ENCODE assay signal across 8 mouse cellular contexts in genomic region chr19:7441493-7441892, GRCm38 (mm10). TPM values are rescaled to one million over a fixed set of nuclear protein-coding genes. Genes with fewer than 3 reads are reported as not detected.
DNase-seq lines count a peak whose midpoint lies in the region; ATAC-seq lines count a peak whose summit lies in the region.

No protein-coding gene starts in this region.

- intact Hi-C loops in gastrocnemius, postnatal 14 days (cut with DNase I; ENCODE audit: low total_unique reads) = loop anchor here (10.0 kb wide), 1 partner anchor 153 kb away; no protein-coding TSS in a partner anchor

- 63% methylated on average over 14 of the region's 14 CpGs for WGBS in heart, embryonic 10.5 days
- 66% methylated on average over 14 of the region's 14 CpGs for WGBS in midbrain, embryonic 14.5 days

- no peak for ATAC-seq in midbrain, embryonic 14.5 days (ENCODE audit: low FRiP score, low TSS enrichment)

- peaks cover 12% of the 10 kb centered on the region; the same call in 1 of the 2 replicates for H3K36me3 ChIP-seq in heart, embryonic 10.5 days
- H3K36me3 ChIP-seq in midbrain, embryonic 14.5 days (ENCODE audit: control insufficient read depth, insufficient read depth, low read length) = peaks cover 9% of the 10 kb centered on the region

- no peak overlapping the region for H3K4me3 ChIP-seq in heart, embryonic 10.5 days
- no peak overlapping the region for H3K4me3 ChIP-seq in midbrain, embryonic 14.5 days (replicated peaks; ENCODE audit: low read depth, low read length)

- H3K27ac ChIP-seq in heart, embryonic 10.5 days = no peak overlapping the region
- no peak overlapping the region for H3K27ac ChIP-seq in midbrain, embryonic 14.5 days (replicated peaks; ENCODE audit: low read depth, low read length)

- H3K9me3 ChIP-seq in heart, embryonic 10.5 days = no peaks in the 10 kb centered on the region
- H3K9me3 ChIP-seq in midbrain, embryonic 14.5 days (ENCODE audit: control insufficient read depth, low read length) = no peaks in the 10 kb centered on the region

- H3K4me2 ChIP-seq in midbrain, embryonic 14.5 days (ENCODE audit: low read length) = no peak overlapping the region

- H3K9ac ChIP-seq in midbrain, embryonic 14.5 days (replicated peaks; ENCODE audit: low read length) = no peak overlapping the region

- H3K4me1 ChIP-seq in heart, embryonic 10.5 days = no peaks in the 10 kb centered on the region
- no peaks in the 10 kb centered on the region for H3K4me1 ChIP-seq in midbrain, embryonic 14.5 days (ENCODE audit: control insufficient read depth, insufficient read depth, low read length)

- peak; percentile 92 for DNase-seq in heart, adult 11 months
- DNase-seq in heart, embryonic 10.5 days (ENCODE audit: low spot score) = no peak
- DNase-seq in CD8-positive naive resting alpha-beta T cell, adult 2 months (ENCODE audit: low read depth in 2 of 2, low spot score in 2 of 2) = peak; percentile 47 to 66
- DNase-seq in cerebellum, adult 8-10 months = peak; percentile 65
- peak; percentile 53 for DNase-seq in gastrocnemius, postnatal 14 days
- DNase-seq in kidney, postnatal 36 days = peak; percentile 64 to 77
- DNase-seq in midbrain, embryonic 14.5 days = peak; percentile 85
- peak; percentile 25 for DNase-seq in testis, postnatal 14 days (ENCODE audit: low spot score)

- no peaks in the 10 kb centered on the region for H3K27me3 ChIP-seq in heart, embryonic 10.5 days (ENCODE audit: insufficient read depth, poor library complexity, severe bottlenecking)
- H3K27me3 ChIP-seq in midbrain, embryonic 14.5 days (ENCODE audit: control insufficient read depth, insufficient read depth, low read length) = no peaks in the 10 kb centered on the region

RNA-seq across cellular contexts. Expression of gene 2700081O15Rik, which starts 24.1 kb away (rescaled TPM):
- polyA plus RNA-seq in heart, embryonic 10.5 days (2016; fragmentation: Nextera tagmentation; extraction: Ambion mirVana) = 3.1 and 5.1 TPM in 2 replicates
- 10 to 100 TPM; 10.7 to 11.4 TPM for total RNA-seq in gastrocnemius, postnatal 14 days (2021)
- 18.5 and 19.5 TPM in 2 replicates for polyA plus RNA-seq in midbrain, embryonic 14.5 days (2014; fragmentation: Nextera tagmentation; extraction: Ambion mirVana)

RNA-seq across cellular contexts. Expression of gene Rtn3, which starts 41.6 kb away (rescaled TPM):
- polyA plus RNA-seq in heart, embryonic 10.5 days (2016; fragmentation: Nextera tagmentation; extraction: Ambion mirVana) = 132 and 143 TPM in 2 replicates
- total RNA-seq in gastrocnemius, postnatal 14 days (2021) = 10 to 100 TPM; 37.1 to 40.6 TPM
- polyA plus RNA-seq in midbrain, embryonic 14.5 days (2014; fragmentation: Nextera tagmentation; extraction: Ambion mirVana) = 586 and 610 TPM in 2 replicates

RNA-seq across cellular contexts. Expression of gene Atl3, which starts 52.3 kb away (rescaled TPM):
- 7.7 and 8.4 TPM in 2 replicates for polyA plus RNA-seq in heart, embryonic 10.5 days (2016; fragmentation: Nextera tagmentation; extraction: Ambion mirVana)
- total RNA-seq in gastrocnemius, postnatal 14 days (2021) = 10 to 100 TPM; 15.4 to 16.0 TPM
- polyA plus RNA-seq in midbrain, embryonic 14.5 days (2014; fragmentation: Nextera tagmentation; extraction: Ambion mirVana) = 5.9 and 6.8 TPM in 2 replicates

RNA-seq across cellular contexts. Expression of gene Spindoc, which starts 58.7 kb away (rescaled TPM):
- 26.8 and 35.5 TPM in 2 replicates for polyA plus RNA-seq in heart, embryonic 10.5 days (2016; fragmentation: Nextera tagmentation; extraction: Ambion mirVana)
- 1 to 10 TPM; 9.4 to 9.5 TPM for total RNA-seq in gastrocnemius, postnatal 14 days (2021)
- polyA plus RNA-seq in midbrain, embryonic 14.5 days (2014; fragmentation: Nextera tagmentation; extraction: Ambion mirVana) = 26.9 and 48.1 TPM in 2 replicates
